Mouse (Mus musculus) testis, adult 2 months (tissue): ENCODE measurements around the gene Kiz. TPM values are rescaled to one million over a fixed set of nuclear protein-coding genes. Genes with fewer than 3 reads are reported as not detected.
A peak's percentile ranks its signal among the peaks of the same experiment; 100 is the strongest.

Experiments used
- H3K27ac ChIP-seq: fragments of 200-500 bp; 2 replicates; pipeline ENCODE4 v1.5.1; 2012; ENCODE audit warnings: low read depth, low read length; ENCODE audit not compliant: control insufficient read depth, insufficient read depth
- H3K27me3 ChIP-seq: fragments of 200-500 bp; 2 replicates; pipeline ENCODE4 v1.6.1; 2012; ENCODE audit warnings: mild to moderate bottlenecking, low read length, moderate library complexity; ENCODE audit not compliant: control insufficient read depth, insufficient read depth
- H3K36me3 ChIP-seq: fragments of 200-500 bp; 2 replicates; pipeline ENCODE4 v1.6.1; 2012; ENCODE audit warnings: mild to moderate bottlenecking, low read length; ENCODE audit not compliant: control insufficient read depth, insufficient read depth
- H3K4me1 ChIP-seq: fragments of 200-500 bp; 2 replicates; pipeline ENCODE4 v1.6.1; 2012; ENCODE audit warnings: low read length; ENCODE audit not compliant: control insufficient read depth, insufficient read depth
- H3K4me3 ChIP-seq: fragments of 200-500 bp; 2 replicates; pipeline ENCODE4 v1.5.1; 2012; ENCODE audit warnings: low read depth, mild to moderate bottlenecking, low read length, moderate library complexity, mixed read lengths; ENCODE audit not compliant: control insufficient read depth
- CTCF ChIP-seq: fragments of 200-500 bp; IDR thresholded peaks from 2 replicates; pipeline ENCODE4 v1.5.1; 2012; ENCODE audit warnings: low read depth, mild to moderate bottlenecking, inconsistent platforms, low read length, moderate library complexity; ENCODE audit not compliant: control insufficient read depth, insufficient read depth, insufficient replicate concordance
- POLR2A ChIP-seq: fragments of 200-500 bp; IDR thresholded peaks from 2 replicates; pipeline ENCODE4 v1.6.1; 2012; ENCODE audit warnings: low read depth, mild to moderate bottlenecking, inconsistent platforms, low read length, moderate library complexity; ENCODE audit not compliant: control insufficient read depth
- polyA plus RNA-seq: library from polyadenylated mRNA; depleted of rRNA; stranded (reverse); fragments of >200 nt; gene quantifications from 2 replicates; pipeline ENCODE4 v1.2.3, GENCODE M21; 2012

The Kiz gene
- polyA plus RNA-seq, 1 experiment: 98.2 TPM

DNA sequence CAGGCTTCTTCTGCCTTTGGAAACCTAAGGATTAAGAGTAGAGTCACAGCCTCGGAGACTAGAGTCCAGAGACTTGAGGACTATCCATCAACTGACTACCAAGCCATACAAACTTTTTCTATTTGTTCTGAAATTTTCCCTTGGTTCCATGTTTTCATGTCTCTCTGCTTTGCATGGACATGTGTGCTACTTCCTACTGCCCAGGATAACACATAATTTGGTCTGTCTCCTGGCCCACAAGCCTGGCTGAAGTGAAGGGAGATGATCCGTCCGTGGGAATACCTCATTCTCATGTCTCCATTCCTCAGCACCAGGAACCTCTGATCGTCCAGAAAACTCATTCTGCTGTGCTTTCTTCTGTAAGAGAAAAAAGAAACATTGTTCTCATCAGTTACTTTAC, 27.7 kb upstream of the Kiz start:
- no peaks in the 10 kb centered on the region for H3K36me3 ChIP-seq
- H3K27me3 ChIP-seq: no peaks in the 10 kb centered on the region
- H3K4me1 ChIP-seq: no peaks in the 10 kb centered on the region

DNA sequence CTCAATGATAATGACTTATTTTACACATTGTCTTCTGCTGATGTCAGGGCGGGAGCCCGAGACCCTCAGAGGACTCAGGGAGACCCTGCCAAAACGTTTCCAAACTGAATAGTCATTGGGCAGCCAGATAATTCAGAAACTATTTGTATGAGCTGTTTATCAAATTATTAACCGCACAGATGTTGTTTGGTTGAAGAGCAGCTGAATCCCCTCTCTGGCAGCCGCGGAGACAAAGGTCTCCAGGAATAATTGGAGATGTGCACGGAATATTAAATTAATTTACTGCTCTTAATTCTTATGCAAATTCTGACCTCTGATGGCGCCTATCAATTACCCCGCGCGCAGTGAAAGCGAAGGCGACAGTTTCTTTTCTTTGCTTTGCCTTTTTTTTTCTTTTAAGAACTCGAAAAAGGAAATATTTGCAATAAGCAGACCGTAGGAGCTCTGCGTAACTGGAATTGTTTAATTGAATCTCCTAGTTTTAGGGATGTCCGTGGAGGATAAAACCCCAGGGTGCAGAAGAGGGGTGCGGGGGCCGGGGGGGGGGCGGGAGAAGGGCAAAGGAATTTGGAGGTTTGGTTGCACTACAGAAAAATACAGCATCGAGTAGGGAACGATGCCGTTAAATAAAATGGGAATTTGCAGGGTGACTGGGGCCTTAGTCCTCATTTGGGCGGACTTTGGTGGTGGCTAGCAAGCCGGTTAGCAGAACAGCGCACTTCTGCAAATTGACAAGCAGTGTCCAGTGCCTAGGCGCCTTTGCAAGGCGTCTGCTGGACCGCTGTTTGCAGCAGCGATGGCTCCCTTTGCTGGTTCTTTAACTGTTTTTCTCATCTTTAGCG, 22.2 kb upstream of the Kiz start:
- Histone ChIP-seq H3K4me3 (no peak overlapping the region), H3K27ac (no peak overlapping the region), H3K4me1 (peaks cover 12% of the 10 kb centered on the region), H3K36me3 (no peaks in the 10 kb centered on the region), H3K27me3 (peaks cover 6% of the 10 kb centered on the region; the same call in 1 of the 2 replicates)
- TF ChIP-seq POLR2A (no peak), CTCF (no peak)

More for the DNA sequence above, 27.7 kb upstream of the Kiz start:
- no peak overlapping the region for H3K4me3 ChIP-seq
- TF ChIP-seq CTCF (no peak), POLR2A (no peak)
- H3K27ac ChIP-seq: no peak overlapping the region

DNA sequence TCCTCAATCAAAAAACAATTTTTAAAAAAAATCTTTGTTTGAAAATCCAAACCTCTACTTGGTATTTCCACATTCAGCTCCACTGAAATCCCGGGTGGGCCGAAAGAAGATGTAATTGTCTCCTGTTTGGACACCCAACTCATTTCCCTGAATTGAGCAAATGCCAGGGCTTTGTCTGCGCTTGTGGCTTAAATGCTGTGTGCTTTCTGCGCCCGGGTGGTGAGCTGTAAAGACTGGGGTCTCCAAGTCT, 21.7 kb upstream of the Kiz start:
- H3K4me1 ChIP-seq: peaks cover 17% of the 10 kb centered on the region
- no peak overlapping the region for H3K27ac ChIP-seq
- H3K4me3 ChIP-seq: no peak overlapping the region
- H3K27me3 ChIP-seq: peaks cover 8% of the 10 kb centered on the region
- H3K36me3 ChIP-seq: no peaks in the 10 kb centered on the region
- TF ChIP-seq CTCF (no peak), POLR2A (no peak)

DNA sequence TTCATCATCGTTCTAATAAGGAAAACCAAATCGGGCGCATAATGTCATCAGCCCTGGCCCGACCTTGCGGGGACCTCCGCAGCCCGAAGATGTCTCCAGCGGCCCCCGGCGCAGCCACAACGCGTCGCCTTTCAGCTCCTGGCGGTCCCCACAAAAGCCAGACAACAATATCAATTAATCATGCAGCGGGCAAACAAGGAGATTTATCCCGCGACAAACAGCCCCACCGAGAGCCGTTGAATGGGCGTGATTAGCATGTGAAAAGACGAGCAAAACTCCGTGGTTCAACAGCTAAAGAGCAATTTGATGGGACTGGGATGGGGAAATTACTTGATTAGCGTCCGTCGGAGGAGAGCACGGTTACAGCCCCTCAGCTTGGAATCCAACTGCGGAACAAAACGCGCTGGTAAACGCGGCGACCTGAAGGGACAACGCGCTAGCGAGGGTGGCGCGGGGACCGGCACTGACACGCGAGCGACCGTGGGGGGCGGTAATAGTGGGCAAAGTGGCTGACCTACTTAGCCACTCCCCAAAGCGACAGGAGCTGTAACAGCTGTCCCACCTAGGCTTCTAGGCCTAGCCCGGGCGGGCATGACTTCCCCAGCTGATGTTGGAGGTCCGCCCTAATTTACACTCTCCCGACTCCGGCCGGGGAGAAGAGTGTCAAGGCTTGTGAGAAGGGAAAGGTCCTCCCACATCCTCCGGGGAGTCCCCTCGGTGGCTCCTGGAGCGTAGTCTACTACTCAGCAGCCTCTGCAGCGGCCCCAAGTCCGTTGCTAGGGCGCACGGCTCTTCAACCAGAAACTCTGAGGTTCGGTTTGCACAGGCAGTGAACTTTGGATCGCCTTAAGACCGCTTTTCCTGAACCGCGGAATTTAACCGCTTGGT, 21.1 kb upstream of the Kiz start:
- no peak overlapping the region for H3K27ac ChIP-seq
- H3K36me3 ChIP-seq: no peaks in the 10 kb centered on the region
- TF ChIP-seq CTCF: no peak
- peak overlapping the region; percentile 29 for H3K4me3 ChIP-seq
- peaks cover 22% of the 10 kb centered on the region for H3K4me1 ChIP-seq
- peaks cover 8% of the 10 kb centered on the region for H3K27me3 ChIP-seq

DNA sequence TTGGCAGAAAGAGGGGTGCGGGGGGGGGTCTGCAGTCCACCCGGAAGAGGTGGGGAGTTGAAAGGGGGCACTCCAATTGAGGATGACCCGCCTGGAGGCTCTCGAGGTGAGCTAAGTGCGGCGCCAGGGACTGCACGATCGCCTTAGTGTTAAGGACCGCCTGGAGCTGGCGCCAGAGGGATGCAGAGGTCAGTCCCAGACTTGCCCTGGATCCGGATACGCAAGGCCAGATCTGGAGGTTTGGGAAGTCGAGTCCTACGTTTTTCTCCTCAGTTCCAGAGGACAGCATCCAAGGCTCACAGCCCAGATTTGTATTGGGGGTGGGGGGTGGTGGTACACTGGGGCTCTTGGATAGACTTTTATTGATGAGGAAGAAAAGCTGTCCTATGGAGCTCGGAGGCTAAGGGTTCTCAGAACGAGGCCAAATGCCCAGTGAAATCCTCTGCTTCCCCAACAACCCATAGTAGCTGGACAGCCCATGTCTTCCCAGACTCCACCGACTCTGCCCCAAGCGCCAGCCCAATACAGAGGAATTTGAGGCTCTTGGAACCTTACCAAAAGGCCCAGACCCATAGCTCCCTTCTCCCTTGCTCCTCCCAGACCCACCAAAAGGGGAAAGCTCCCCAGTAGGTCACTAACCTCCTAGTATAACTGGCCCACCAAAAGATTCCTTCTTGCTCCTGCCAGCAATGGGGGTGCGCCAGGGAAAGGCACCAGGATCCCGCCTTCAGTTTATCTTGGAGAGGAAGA, 20.2 kb upstream of the Kiz start:
- peaks cover 8% of the 10 kb centered on the region for H3K27me3 ChIP-seq
- H3K4me1 ChIP-seq: peaks cover 23% of the 10 kb centered on the region
- H3K4me3 ChIP-seq: no peak overlapping the region
- H3K27ac ChIP-seq: no peak overlapping the region
- TF ChIP-seq CTCF (no peak), POLR2A (no peak)
- H3K36me3 ChIP-seq: no peaks in the 10 kb centered on the region

DNA sequence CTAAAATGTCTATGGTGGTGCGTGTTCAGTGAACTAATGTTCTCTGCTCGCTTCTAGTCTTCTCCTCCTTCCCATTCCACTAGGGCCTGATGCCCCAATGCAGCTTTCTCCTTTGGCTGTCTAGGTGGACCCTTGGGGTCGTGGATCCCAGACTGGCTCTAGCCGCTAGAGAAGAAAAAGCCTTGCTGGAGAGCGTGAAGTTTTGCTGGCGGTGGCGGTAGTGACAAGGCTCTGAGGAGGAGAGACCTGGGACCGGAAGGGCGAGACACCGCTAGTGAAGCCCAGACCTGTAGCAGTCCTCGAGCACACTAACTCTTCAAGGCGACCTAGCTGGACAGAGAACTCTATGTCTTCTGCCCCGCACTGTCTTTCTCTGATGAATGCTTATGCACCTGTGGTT, 19.4 kb upstream of the Kiz start:
- H3K4me3 ChIP-seq: no peak overlapping the region
- peaks cover 23% of the 10 kb centered on the region for H3K4me1 ChIP-seq
- H3K27ac ChIP-seq: no peak overlapping the region
- no peaks in the 10 kb centered on the region for H3K36me3 ChIP-seq
- TF ChIP-seq CTCF (no peak), POLR2A (no peak)
- peaks cover 8% of the 10 kb centered on the region for H3K27me3 ChIP-seq

DNA sequence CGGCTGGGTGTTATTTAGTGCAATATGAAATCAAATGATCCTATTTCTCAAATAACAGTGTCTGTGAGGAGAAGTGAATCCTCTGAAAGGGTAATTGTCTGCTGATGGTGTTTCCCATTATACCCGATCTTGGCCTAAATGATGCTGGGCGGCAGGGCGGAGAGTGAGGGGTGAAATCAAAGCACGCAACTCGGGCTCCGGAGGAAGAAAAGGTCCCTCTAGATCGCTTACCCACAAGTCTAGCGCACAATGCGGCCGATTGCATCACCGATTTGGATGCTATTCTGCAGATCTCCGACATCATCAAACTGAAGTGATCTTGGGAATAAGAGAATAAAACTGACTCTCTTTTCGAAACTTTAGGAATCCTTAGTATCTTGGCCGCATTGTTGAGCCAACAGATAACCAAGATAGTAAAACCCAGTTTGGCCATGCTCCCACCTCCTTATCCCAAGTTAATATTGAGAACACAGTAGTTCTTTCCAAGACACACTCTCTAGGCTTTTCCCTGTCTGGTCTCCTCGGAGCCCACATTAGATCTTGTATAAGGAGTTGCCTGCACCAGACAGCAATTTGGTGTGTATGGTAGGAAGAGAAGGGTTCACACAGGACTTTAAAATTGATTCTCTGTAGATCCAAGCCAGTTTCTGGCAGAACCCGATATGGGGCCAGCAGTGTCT, 18.7 kb upstream of the Kiz start:
- no peak for TF ChIP-seq CTCF
- H3K4me3 ChIP-seq: no peak overlapping the region
- H3K27ac ChIP-seq: no peak overlapping the region
- peaks cover 23% of the 10 kb centered on the region for H3K4me1 ChIP-seq
- peaks cover 8% of the 10 kb centered on the region for H3K27me3 ChIP-seq
- H3K36me3 ChIP-seq: no peaks in the 10 kb centered on the region
